Mouse (Mus musculus): ENCODE results near the gene Lamc3. TPM values are rescaled to one million over a fixed set of nuclear protein-coding genes. Genes with fewer than 3 reads are reported as not detected.

Gene Lamc3
- polyA plus RNA-seq, 1 experiment from 2014 or later = 2.3 TPM

DNA sequence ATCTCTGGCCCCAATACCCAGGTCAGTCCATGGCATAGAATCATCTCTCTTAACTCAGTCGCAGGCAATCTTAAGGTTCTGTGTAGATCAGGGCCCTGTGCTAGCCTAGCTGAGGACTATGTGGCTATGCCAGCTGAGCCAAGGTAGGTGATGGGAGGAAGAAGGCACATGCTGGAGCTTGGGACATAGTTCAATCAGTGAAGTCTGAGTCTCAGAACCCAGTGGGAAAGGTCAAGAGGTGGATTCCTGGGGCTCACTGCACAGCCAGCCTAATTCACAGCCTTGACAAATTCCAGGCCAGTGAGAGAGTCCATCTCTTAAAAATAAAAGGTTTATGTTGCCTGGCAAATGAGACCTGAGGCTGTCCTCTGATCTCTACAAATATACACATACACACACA is 23.3 kb upstream of the Lamc3 start:
- 81% methylated on average over 1 of the region's 1 CpGs for WGBS
- Histone ChIP-seq H3K36me3 (replicated peaks) (no peaks in the 10 kb centered on the region), H3K4me1 (peaks cover 47% of the 10 kb centered on the region), H3K27ac (replicated peaks) (no peak overlapping the region; the same call in 1 of the 2 replicates), H3K4me3 (no peak overlapping the region), H3K27me3 (replicated peaks; ENCODE audit: low read depth, poor library complexity, severe bottlenecking) (peaks cover 22% of the 10 kb centered on the region), H3K9me3 (no peaks in the 10 kb centered on the region)
- DNase-seq (ENCODE audit: low spot score) = no peak

DNA sequence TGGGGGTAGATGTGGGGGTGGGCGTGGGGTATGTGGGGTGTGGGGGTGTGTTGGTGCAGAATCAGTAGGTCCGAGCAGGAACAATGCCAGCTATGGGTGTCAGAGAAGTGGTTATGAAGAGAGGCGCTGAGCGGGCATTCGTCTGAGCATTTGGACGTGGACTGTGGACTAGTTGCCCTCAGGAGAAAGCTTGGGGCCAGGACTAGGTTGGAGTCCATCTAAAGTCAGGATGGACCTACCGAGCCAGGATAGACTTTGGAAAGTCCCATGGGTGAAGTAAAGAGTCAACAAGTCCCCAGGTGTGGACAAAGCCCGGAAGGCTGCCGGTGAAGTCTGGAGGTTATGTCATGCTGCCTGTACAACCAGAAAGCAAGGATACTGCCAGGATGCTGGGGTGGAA is 22.2 kb upstream of the Lamc3 start:
- H3K4me1 ChIP-seq = peaks cover 36% of the 10 kb centered on the region
- 89% methylated on average over 9 of the region's 9 CpGs for WGBS
- H3K27me3 ChIP-seq (replicated peaks; ENCODE audit: low read depth, poor library complexity, severe bottlenecking) = peaks cover 11% of the 10 kb centered on the region
- DNase-seq (ENCODE audit: low spot score) = no peak
- H3K4me3 ChIP-seq = no peak overlapping the region
- H3K9me3 ChIP-seq = no peaks in the 10 kb centered on the region
- H3K27ac ChIP-seq (replicated peaks) = no peak overlapping the region
- no peaks in the 10 kb centered on the region for H3K36me3 ChIP-seq (replicated peaks)

DNA sequence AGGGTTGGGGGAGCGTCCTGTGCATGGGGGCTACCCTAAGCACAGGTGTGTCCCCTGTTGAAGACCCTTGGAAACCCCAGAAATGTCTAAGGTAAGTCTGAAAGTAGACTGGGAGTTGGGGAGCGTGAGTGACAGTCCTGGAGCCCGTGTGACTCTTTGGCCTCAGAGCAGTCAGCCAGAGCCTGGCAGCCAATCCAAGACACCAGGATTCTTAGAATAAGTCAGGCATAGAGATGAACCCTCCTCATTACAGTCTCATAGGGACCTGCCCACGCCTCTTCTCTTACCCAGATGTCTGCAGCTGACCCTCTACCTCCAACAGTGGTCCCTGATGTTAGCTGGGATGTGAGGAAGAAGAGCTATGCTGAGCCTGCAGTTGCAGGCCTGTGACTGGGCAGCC is 21.8 kb upstream of the Lamc3 start:
- H3K4me3 ChIP-seq = no peak overlapping the region
- no peaks in the 10 kb centered on the region for H3K9me3 ChIP-seq
- peaks cover 9% of the 10 kb centered on the region; the same call in 1 of the 2 replicates for H3K27me3 ChIP-seq (replicated peaks; ENCODE audit: low read depth, poor library complexity, severe bottlenecking)
- H3K27ac ChIP-seq (replicated peaks) = no peak overlapping the region
- 72% methylated on average over 4 of the region's 4 CpGs for WGBS
- DNase-seq (ENCODE audit: low spot score) = no peak
- H3K36me3 ChIP-seq (replicated peaks) = no peaks in the 10 kb centered on the region
- peaks cover 31% of the 10 kb centered on the region for H3K4me1 ChIP-seq

DNA sequence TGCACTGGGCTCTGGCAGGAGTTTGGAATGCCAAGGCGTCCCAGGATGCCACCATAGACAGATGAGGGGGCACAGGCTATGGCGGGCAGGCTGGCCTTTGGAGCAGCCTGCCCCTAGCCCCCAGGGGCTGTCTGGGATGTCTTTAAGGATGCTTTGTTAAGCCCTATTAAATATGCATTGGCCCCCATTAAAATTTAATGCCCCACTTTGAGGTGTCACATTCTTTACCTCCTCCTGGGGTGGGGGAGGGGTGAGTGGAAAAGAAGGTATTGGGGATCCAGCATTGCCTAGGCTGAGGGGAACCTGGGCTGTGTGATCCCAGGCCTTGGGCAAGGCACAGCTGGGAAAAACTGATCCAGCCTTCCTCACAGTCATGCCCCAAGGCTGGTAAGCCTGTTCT is 21.3 kb upstream of the Lamc3 start:
- Histone ChIP-seq H3K27ac (replicated peaks) (no peak overlapping the region), H3K9me3 (no peaks in the 10 kb centered on the region), H3K36me3 (replicated peaks) (no peaks in the 10 kb centered on the region), H3K4me3 (no peak overlapping the region), H3K4me1 (peaks cover 30% of the 10 kb centered on the region), H3K27me3 (replicated peaks; ENCODE audit: low read depth, poor library complexity, severe bottlenecking) (peaks cover 7% of the 10 kb centered on the region; the same call in 1 of the 2 replicates)
- 40% methylated on average over 2 of the region's 2 CpGs for WGBS
- no peak for DNase-seq (ENCODE audit: low spot score)

DNA sequence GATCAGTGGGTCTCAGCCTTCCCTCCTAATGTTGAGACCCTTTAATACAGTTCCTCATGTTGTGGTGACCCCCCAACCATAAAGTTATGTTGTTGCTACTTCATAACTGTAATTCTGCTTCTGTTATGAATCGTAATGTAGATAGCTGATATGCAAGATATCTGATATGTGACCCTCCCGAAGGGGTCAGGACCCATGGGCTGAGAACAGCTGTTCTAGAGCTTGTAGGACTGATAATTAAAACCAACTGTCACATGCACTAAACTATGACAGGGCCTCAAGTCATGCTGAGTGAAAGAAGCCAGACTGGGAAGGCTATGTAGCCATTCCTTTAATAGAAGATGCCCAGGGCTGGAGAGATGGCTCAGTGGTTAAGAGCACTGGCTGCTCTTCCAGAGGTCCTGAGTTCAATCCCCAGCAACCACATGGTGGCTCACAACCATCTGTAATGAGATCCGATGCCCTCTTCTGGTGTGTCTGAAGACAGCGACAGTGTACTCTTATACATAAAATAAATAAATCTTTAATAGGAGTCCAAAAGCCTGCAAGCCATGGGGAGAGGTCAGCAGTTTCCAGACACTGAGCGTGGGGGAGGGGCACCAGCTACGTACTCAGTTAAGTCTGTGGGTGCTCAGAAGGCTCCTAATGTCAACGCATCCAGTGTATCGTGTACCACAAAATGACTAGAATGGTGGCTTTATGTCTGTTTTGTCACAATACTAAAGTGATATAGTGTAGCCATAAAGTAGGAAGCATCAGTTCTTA is 19.1 kb upstream of the Lamc3 start:
- no peaks in the 10 kb centered on the region for H3K36me3 ChIP-seq (replicated peaks)
- peaks cover 7% of the 10 kb centered on the region for H3K9me3 ChIP-seq
- no peak overlapping the region for H3K4me3 ChIP-seq
- no peaks in the 10 kb centered on the region for H3K27me3 ChIP-seq (replicated peaks; ENCODE audit: low read depth, poor library complexity, severe bottlenecking)
- no peak overlapping the region for H3K27ac ChIP-seq (replicated peaks)
- H3K4me1 ChIP-seq = peaks cover 22% of the 10 kb centered on the region
- 84% methylated on average over 8 of the region's 8 CpGs for WGBS
- no peak for DNase-seq (ENCODE audit: low spot score)

DNA sequence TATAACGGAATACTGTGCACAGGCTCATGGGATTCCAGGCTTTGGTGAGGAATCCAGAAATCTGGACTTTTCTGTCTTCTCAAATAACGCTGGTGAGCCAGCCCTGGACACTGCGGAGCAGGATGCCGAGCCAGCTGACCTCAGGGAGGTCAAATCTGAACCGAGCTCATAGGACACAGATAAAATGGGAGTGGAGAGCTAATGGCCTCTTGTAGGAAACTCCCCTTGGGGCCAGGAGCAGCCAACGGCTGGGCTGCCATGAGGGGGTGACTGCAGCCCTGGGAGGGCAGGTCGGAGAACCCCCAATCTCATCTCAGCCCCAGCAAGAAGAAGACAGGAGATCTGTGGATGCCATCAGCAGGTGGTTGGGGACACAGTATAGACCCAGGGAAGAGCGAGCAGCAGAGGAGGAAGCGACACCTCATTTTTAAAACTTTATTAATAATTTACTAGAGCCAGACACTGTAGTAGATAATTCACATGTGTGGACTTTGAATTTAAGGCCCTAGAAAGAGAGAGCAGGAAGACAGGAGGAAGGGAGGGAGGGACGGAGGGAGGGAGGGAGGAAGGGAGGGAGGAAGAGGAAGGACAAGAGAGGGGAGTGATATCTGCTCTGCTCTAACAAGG is 18.4 kb upstream of the Lamc3 start:
- no peaks in the 10 kb centered on the region for H3K36me3 ChIP-seq (replicated peaks)
- peaks cover 15% of the 10 kb centered on the region for H3K4me1 ChIP-seq
- H3K4me3 ChIP-seq = no peak overlapping the region
- no peak overlapping the region for H3K27ac ChIP-seq (replicated peaks)
- WGBS = 60% methylated on average over 10 of the region's 10 CpGs
- no peak for DNase-seq (ENCODE audit: low spot score)
- no peaks in the 10 kb centered on the region for H3K27me3 ChIP-seq (replicated peaks; ENCODE audit: low read depth, poor library complexity, severe bottlenecking)
- peaks cover 7% of the 10 kb centered on the region for H3K9me3 ChIP-seq

DNA sequence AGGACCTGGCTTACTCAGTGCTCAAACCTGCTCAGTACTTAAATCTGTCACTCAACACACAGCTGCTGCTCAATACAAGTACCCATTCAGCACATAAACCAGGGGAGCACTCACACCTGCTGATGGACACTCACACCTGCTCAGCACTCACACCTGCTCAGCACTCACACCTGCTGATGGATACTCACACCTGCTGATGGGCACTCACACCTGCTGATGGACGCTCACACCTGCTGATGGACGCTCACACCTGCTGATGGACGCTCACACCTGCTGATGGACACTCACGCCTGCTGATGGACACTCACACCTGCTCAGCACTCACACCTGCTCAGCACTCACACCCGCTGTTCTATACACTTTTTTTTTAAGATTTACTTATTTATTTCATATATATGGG is 17.4 kb upstream of the Lamc3 start:
- no peak for DNase-seq (ENCODE audit: low spot score)
- WGBS = 93% methylated on average over 5 of the region's 5 CpGs
- H3K9me3 ChIP-seq = peaks cover 7% of the 10 kb centered on the region
- H3K4me3 ChIP-seq = no peak overlapping the region
- no peak overlapping the region for H3K27ac ChIP-seq (replicated peaks)
- peaks cover 17% of the 10 kb centered on the region for H3K4me1 ChIP-seq
- peaks cover 2% of the 10 kb centered on the region; the same call in 1 of the 2 replicates for H3K27me3 ChIP-seq (replicated peaks; ENCODE audit: low read depth, poor library complexity, severe bottlenecking)
- no peaks in the 10 kb centered on the region for H3K36me3 ChIP-seq (replicated peaks)

DNA sequence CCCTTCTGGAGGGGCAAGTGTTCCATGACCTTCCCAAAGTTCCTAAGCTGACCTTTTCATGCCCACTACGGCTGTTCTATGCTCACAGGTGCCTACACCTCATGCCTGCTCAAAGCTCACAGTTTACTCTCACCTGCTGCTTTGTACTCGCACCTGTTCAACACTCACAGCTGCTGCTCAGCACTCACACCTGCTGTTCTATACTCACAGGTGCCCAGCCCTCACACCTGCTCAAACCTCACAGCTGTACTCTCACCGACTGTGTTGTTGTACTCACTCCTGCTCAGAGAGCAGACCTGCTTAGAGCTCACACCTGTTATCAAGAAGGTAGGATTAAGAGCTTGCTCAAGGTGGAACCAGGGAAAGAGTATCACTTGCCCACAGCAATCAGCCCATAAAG is 16.4 kb upstream of the Lamc3 start:
- WGBS = 72% methylated on average over 3 of the region's 3 CpGs
- H3K4me3 ChIP-seq = no peak overlapping the region
- H3K36me3 ChIP-seq (replicated peaks) = no peaks in the 10 kb centered on the region
- no peak for DNase-seq (ENCODE audit: low spot score)
- H3K4me1 ChIP-seq = peaks cover 18% of the 10 kb centered on the region
- no peak overlapping the region for H3K27ac ChIP-seq (replicated peaks)
- H3K27me3 ChIP-seq (replicated peaks; ENCODE audit: low read depth, poor library complexity, severe bottlenecking) = peaks cover 12% of the 10 kb centered on the region
- H3K9me3 ChIP-seq = peaks cover 7% of the 10 kb centered on the region

DNA sequence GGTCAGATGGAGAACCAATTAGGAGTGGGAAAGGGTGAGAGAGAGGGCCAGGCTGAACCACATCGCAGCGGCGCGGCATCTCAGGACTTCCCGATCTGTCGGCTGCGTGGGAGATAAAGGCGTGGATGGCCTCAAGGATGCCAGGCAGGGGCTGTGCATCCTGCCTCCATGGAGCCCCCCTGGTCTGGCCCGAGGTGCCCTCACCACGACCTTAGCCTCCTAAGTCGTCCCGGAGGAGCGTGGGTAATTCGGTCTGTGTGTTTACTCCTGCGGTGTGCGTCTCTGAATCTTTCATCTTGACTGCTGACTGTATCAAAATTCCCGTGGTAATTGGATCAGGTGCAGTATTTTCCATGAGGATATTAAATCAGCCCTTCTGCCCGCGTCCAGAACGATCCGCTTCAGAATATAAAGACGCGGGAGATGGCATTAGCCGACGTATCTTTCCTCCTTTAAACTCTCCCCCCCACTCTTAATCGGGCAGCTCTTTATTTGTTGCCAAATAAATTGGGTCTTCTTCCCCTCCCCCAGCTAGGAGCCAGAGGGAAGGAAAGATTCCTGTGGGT is 12.7 kb upstream of the Lamc3 start:
- H3K27me3 ChIP-seq (replicated peaks; ENCODE audit: low read depth, poor library complexity, severe bottlenecking) = peaks cover 46% of the 10 kb centered on the region
- no peak for DNase-seq (ENCODE audit: low spot score)
- 78% methylated on average over 26 of the region's 26 CpGs for WGBS
- no peak overlapping the region for H3K27ac ChIP-seq (replicated peaks)
- no peaks in the 10 kb centered on the region for H3K36me3 ChIP-seq (replicated peaks)
- H3K9me3 ChIP-seq = peaks cover 7% of the 10 kb centered on the region
- no peak overlapping the region for H3K4me3 ChIP-seq
- H3K4me1 ChIP-seq = peaks cover 13% of the 10 kb centered on the region; the same call in 1 of the 2 replicates

DNA sequence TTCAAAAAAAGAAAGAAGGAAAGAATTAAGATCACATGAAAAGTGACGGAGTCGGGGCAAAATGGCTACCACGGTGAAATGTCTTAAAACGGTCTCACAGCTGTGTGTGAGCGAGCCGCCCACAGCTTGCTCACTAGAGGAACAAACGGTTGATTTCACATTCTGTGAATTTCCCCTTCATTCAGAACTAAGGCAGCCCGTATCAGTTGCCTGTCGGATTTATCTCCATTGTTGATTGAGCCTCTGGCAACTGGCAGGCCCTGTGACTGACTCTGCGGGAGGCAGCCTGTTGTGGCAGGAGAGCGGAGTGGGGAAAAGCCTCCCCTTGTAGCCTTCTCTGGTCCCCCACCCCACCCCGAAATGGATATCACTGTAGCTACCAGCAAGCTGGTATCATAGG is 10.6 kb upstream of the Lamc3 start:
- no peak for DNase-seq (ENCODE audit: low spot score)
- no peak overlapping the region for H3K4me3 ChIP-seq
- no peaks in the 10 kb centered on the region for H3K36me3 ChIP-seq (replicated peaks)
- H3K27ac ChIP-seq (replicated peaks) = no peak overlapping the region
- peaks cover 21% of the 10 kb centered on the region for H3K4me1 ChIP-seq
- WGBS = 27% methylated on average over 12 of the region's 12 CpGs
- H3K9me3 ChIP-seq = peaks cover 7% of the 10 kb centered on the region
- H3K27me3 ChIP-seq (replicated peaks; ENCODE audit: low read depth, poor library complexity, severe bottlenecking) = peaks cover 67% of the 10 kb centered on the region

DNA sequence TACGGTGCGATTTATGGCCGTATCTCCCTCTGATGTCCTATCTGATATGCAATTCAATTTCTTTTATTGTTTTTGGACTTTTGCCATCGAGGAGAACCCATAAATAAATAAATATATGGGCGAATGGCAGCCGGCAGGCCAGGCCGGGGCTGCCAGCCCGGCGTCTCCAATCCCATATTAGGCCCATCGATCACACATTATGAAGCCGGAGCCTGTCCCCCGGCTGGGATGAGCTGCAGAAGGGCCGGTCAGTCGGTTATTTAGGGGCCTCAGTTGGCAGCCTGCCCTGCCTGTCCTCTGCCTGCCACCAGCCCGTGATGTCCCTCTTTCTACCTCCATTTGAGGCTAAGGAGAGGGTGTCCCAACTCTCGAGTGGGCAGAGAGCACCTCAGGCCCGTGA is 8.5 kb upstream of the Lamc3 start:
- Histone ChIP-seq H3K4me3 (no peak overlapping the region), H3K27me3 (replicated peaks; ENCODE audit: low read depth, poor library complexity, severe bottlenecking) (peaks cover 89% of the 10 kb centered on the region), H3K36me3 (replicated peaks) (no peaks in the 10 kb centered on the region), H3K27ac (replicated peaks) (no peak overlapping the region), H3K4me1 (peaks cover 31% of the 10 kb centered on the region), H3K9me3 (no peaks in the 10 kb centered on the region)
- WGBS = 84% methylated on average over 17 of the region's 17 CpGs
- no peak for DNase-seq (ENCODE audit: low spot score)

DNA sequence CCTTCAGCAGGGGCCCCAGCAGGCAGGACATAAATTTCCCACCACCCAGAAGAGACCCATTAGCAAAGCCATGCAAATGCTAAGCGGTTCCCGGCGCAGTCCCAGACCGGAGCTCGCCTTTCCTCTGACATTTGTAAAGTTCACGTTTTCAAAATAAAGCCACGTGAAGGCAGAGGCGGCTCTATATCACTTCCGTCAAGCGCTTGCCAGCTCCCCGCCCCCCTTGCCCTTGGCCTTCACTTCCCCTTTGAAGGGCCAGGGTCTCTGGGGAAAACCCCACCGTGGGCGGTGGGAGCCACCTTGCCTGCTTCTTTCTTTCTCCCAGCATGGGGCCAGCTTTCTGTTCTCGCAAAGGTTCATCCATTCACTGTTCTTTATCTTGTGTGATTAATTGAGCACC is 6.2 kb upstream of the Lamc3 start:
- peaks cover 97% of the 10 kb centered on the region for H3K27me3 ChIP-seq (replicated peaks; ENCODE audit: low read depth, poor library complexity, severe bottlenecking)
- DNase-seq (ENCODE audit: low spot score) = no peak
- H3K4me3 ChIP-seq = no peak overlapping the region
- no peaks in the 10 kb centered on the region for H3K9me3 ChIP-seq
- H3K27ac ChIP-seq (replicated peaks) = no peak overlapping the region
- 4% methylated on average over 14 of the region's 14 CpGs for WGBS
- H3K36me3 ChIP-seq (replicated peaks) = no peaks in the 10 kb centered on the region
- H3K4me1 ChIP-seq = peaks cover 23% of the 10 kb centered on the region

DNA sequence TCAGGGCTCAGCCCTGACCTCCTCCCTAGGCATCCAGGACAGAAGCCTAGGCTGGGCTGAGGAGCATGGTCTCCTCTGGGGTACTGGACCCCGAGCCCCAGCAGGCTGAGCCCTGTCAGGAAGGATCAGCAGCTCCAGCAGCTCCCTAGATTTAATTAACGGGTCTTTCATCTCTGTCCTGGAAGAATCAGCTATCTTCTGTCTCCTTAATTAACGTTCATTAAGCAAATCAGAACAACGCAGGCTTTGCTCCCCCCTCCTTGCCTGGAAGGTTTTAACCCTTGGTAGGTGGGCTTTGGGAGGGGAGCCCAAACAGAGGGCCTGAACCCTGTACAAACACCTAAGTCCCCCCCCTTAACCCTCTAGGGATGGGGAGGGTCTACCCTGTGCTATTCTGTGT is 4.0 kb upstream of the Lamc3 start:
- H3K9me3 ChIP-seq = no peaks in the 10 kb centered on the region
- no peak for DNase-seq (ENCODE audit: low spot score)
- H3K36me3 ChIP-seq (replicated peaks) = no peaks in the 10 kb centered on the region
- 16% methylated on average over 4 of the region's 4 CpGs for WGBS
- no peak overlapping the region for H3K4me3 ChIP-seq
- H3K4me1 ChIP-seq = peaks cover 30% of the 10 kb centered on the region
- no peak overlapping the region for H3K27ac ChIP-seq (replicated peaks)
- H3K27me3 ChIP-seq (replicated peaks; ENCODE audit: low read depth, poor library complexity, severe bottlenecking) = peaks cover 100% of the 10 kb centered on the region
